Mouse (Mus musculus): ENCODE results near the gene Heatr5b. TPM values are rescaled to one million over a fixed set of nuclear protein-coding genes. Genes with fewer than 3 reads are reported as not detected.
A peak's percentile ranks its signal among the peaks of the same experiment; 100 is the strongest.

Gene Heatr5b
- polyA plus RNA-seq (2016; fragmentation: Nextera tagmentation; extraction: Ambion mirVana): 20.6 TPM in 2 replicates

DNA sequence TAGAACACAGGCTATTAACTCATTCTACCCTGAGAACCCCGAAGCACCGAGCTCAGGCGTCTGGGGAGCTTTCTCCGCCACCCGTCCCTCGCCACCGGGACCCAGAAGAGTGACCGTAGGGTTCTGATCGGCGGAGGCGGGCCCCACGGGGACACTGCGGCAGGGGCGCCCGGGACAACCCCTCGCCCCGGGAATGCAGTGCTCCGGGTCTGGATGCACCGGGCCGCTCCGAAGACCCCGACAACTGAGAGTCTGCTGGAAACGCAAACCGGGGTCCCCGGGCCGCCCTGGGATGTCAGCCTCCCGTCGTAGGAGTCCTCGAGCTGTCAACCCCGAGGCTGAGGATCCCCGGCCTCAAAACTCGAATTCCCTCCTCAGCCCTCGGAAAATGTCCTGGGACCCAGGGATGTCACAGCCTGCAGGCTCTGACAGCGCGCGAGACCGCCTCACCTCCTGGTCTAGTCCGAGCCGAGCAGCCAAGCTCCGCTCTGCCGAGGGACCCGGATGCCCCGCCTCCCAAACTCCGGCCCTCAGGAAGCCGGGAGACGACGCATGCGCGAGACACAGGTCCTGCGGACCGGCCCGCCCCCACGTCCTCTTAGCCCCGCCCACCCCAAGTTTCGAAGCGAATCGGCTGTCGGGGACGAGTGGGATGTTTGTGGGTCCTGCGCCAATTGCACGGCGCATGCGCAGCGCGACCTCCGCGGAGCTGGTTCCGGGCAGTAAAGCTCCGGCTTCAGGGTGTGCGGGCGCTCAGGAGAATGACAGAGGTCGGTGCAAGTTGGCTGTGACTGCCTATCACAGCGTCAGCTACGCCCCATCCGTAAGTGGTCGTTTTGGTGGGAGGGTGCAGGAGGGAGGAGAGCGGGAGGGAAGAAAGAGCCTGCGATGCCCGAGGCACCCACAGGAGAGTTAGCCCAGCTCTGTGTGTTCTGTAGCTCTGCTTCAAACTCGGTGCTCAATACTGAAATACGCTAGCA is at the start of gene Heatr5b, which contains the start of gene Gpatch11:
Heatr5b (minus strand) TSS at position 509 of the 980 bp plus-strand sequence.
Gpatch11 (plus strand) TSS at position 712 of the 980 bp plus-strand sequence.
- Histone ChIP-seq H3K27me3 (no peaks in the 10 kb centered on the region), H3K9ac (peak within 1 kb of the TSS; percentile 87), H3K4me1 (peaks cover 9% of the 10 kb centered on the region), H3K4me2 (peak within 1 kb of the TSS; percentile 78), H3K27ac (peak within 1 kb of the TSS; percentile 91), H3K9me3 (no peaks in the 10 kb centered on the region), H3K4me3 (replicated peaks) (peak within 1 kb of the TSS; percentile 83), H3K36me3 (replicated peaks) (peaks cover 24% of the 10 kb centered on the region)
- peak; percentile 99 for ATAC-seq (ENCODE audit: low FRiP score)
- under 1% methylated on average over 81 of the region's 81 CpGs for WGBS

DNA sequence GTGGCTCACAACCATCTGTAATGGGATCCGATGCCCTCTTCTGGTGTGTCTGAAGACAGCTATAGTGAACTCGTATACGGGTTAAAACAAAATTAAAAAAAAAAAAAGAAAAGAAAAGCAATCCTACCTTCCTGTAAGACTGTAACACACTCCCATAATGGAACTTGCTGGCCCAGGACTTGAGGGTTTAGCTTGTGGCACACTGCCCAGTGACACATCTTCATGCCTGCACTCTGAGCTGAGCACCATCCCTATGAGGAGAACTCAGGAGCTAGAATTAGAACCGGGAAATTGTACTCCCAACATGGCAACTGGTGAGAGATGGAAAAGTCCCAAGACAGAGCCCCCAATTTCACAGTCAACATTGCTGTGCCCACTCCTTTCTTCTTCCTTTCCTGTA is 48.1 kb upstream of the Heatr5b start:
- no peak overlapping the region for H3K4me2 ChIP-seq
- WGBS: 93% methylated on average over 4 of the region's 4 CpGs
- peaks cover 16% of the 10 kb centered on the region for H3K4me1 ChIP-seq
- no peaks in the 10 kb centered on the region for H3K27me3 ChIP-seq
- no peak overlapping the region for H3K27ac ChIP-seq
- H3K9me3 ChIP-seq: no peaks in the 10 kb centered on the region
- no peaks in the 10 kb centered on the region for H3K36me3 ChIP-seq (replicated peaks)
- ATAC-seq (ENCODE audit: low FRiP score): no peak
- H3K9ac ChIP-seq: no peak overlapping the region
- H3K4me3 ChIP-seq (replicated peaks): no peak overlapping the region

DNA sequence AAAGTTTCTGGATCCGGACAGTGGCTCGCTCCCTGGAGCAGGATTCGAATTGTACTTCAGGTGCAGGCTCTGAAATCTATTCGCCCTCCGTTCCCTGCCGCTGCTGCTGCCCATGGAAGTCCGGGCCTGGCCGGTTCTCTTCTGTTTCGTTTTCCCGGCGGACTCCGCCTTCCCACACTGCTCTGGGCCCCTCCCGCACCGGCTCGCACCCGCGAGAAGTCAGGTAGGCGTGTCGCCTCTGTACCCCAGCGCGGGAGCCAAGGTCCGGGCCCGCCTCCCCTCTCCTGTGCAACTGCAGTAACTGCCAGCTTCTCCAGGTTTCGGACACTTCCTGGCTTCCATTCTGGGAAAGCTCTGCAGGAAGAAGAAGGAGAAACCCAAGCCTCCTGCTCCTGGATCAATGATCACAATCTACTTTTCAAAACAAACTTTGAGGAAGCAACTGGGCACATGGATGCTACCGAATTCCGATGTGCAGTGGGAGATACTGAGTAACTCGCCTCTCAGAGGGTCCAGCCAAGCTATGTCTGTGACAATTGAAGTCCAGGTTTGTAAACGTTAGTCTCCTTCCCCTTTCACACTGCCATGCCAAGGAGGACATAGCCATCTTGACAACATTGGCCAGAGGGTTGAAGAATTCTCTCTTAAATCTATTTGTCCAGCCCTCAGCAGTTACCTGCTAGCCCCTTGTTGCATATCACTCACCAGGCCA is 47.4 kb upstream of the Heatr5b start, which contains the start of gene Eif2ak2:
Eif2ak2 (minus strand) TSS at position 173 of the 712 bp plus-strand sequence.
- H3K36me3 ChIP-seq (replicated peaks): peaks cover 3% of the 10 kb centered on the region; the same call in 1 of the 2 replicates
- H3K4me1 ChIP-seq: peaks cover 16% of the 10 kb centered on the region
- H3K9me3 ChIP-seq: no peaks in the 10 kb centered on the region
- H3K4me3 ChIP-seq (replicated peaks): peak within 1 kb of the TSS; percentile 45
- no peaks in the 10 kb centered on the region for H3K27me3 ChIP-seq
- 3% methylated on average over 28 of the region's 28 CpGs for WGBS
- H3K4me2 ChIP-seq: peak within 1 kb of the TSS; percentile 64
- H3K27ac ChIP-seq: 0 out of 2 replicates have a peak within 1 kb of the TSS, but pooled peaks have one; percentile 0
- peak; percentile 91 for ATAC-seq (ENCODE audit: low FRiP score)
- H3K9ac ChIP-seq: peak within 1 kb of the TSS; percentile 47

DNA sequence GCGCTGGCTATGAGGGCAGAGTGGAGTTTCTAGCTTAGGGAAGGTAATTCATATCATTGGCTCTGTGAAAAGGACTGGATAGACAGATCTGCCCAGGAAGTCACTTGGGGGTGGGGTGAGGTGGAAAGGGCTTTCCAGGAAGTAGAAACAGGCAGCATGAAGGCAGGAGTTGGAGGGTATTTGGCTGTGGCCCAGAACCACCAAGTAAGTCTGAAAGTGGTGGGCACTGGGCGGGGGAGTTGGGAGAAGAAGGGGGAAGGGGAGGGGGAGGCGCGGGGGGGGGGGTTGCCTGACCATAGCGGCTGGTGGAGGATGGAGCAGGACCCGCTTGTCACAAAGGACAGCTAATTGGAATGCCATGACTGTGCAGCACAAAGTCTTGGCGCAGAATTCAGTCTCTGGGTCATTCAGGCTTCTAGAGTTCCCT is 46.7 kb upstream of the Heatr5b start:
- peak; percentile 73 for ATAC-seq (ENCODE audit: low FRiP score)
- H3K9me3 ChIP-seq: no peaks in the 10 kb centered on the region
- WGBS: 12% methylated on average over 6 of the region's 7 CpGs
- H3K4me2 ChIP-seq: peak overlapping the region; percentile 64
- peak overlapping the region; percentile 45 for H3K4me3 ChIP-seq (replicated peaks)
- 0 out of 2 replicates have a peak overlapping the region, but pooled peaks have one; percentile 0 for H3K27ac ChIP-seq
- H3K4me1 ChIP-seq: peaks cover 16% of the 10 kb centered on the region
- peaks cover 3% of the 10 kb centered on the region; the same call in 1 of the 2 replicates for H3K36me3 ChIP-seq (replicated peaks)
- no peaks in the 10 kb centered on the region for H3K27me3 ChIP-seq
- H3K9ac ChIP-seq: peak overlapping the region; percentile 47

DNA sequence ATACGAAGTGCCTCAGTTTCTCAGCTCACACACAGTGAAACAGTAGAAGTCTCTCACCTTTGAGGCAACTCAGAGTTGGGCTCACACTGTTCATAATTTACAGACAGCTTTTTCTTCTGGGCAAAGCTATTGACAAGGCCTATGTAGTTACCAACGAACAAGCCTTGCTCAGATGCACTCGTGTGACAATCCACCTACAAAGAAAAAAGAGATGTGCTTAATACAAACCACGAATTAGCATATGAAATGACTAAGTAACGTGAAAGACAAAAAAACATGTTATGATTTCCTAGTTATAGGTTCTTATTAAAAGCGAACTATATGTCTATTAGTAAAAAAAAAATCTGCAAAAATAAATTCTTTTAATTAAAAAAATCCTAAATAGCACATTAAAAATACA is 38.7 kb upstream of the Heatr5b start:
- no peaks in the 10 kb centered on the region for H3K4me1 ChIP-seq
- WGBS: 90% methylated on average over 6 of the region's 6 CpGs
- ATAC-seq (ENCODE audit: low FRiP score): no peak
- H3K9me3 ChIP-seq: no peaks in the 10 kb centered on the region
- H3K36me3 ChIP-seq (replicated peaks): peaks cover 6% of the 10 kb centered on the region; the same call in 1 of the 2 replicates
- no peak overlapping the region for H3K9ac ChIP-seq
- H3K4me3 ChIP-seq (replicated peaks): no peak overlapping the region
- no peak overlapping the region for H3K4me2 ChIP-seq
- no peaks in the 10 kb centered on the region for H3K27me3 ChIP-seq
- H3K27ac ChIP-seq: no peak overlapping the region

DNA sequence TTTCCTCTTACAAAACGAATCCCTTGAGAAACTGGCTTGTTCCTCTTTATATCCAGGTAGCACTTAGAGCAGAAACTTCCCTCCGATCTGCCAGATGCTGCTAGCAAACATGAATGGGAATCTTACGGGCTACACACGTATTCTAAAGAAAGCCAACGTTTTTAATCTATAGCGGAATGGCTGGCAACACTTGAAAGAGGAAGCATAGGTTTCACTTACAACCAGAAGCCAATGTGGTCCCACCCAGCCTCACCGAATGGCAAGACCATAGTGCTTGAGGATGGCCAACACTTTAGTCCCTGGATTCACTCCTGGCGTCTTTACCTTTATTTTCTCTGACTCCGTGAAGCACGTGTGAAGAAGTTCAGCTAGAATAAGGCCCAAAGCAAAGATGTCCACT is 21.1 kb upstream of the Heatr5b start:
- ATAC-seq (ENCODE audit: low FRiP score): no peak
- 90% methylated on average over 10 of the region's 10 CpGs for WGBS
- Histone ChIP-seq H3K4me1 (no peaks in the 10 kb centered on the region), H3K27ac (no peak overlapping the region), H3K36me3 (replicated peaks) (peaks cover 11% of the 10 kb centered on the region), H3K9ac (no peak overlapping the region), H3K4me3 (replicated peaks) (no peak overlapping the region), H3K27me3 (no peaks in the 10 kb centered on the region), H3K9me3 (no peaks in the 10 kb centered on the region), H3K4me2 (no peak overlapping the region)

DNA sequence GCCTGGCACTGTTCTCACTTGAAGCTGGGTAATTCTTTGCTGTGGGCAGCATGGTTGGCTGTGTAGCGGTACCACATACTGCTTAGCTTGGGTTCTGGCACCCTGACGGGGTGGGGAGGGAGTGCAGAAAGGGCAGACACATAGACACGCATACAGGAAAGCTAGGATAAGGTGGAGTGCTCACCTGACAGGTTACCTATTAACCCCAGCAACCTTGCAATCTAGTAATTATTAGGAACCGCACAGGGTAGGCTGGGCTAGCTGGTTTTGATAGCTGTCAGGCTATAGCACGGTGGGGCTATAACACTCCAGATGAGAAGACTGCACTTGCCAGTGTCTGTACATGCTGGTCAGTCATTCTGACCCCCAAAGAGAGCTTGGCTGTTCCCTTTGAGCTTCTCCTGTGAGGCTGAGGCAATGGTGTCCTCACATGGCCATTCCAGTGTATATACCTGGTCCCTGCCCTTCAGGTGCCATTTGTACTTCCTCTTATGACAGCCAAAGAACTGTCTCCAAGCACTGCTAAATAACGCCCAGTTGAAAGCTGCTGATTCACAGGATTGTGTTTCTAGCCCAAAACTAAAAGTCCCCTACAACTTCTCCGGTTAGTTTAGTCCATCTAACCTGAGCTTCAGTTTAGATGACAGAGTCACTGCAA is 7.2 kb upstream of the Heatr5b start:
- Histone ChIP-seq H3K27me3 (no peaks in the 10 kb centered on the region), H3K36me3 (replicated peaks) (peaks cover 77% of the 10 kb centered on the region)
- 91% methylated on average over 7 of the region's 7 CpGs for WGBS

DNA sequence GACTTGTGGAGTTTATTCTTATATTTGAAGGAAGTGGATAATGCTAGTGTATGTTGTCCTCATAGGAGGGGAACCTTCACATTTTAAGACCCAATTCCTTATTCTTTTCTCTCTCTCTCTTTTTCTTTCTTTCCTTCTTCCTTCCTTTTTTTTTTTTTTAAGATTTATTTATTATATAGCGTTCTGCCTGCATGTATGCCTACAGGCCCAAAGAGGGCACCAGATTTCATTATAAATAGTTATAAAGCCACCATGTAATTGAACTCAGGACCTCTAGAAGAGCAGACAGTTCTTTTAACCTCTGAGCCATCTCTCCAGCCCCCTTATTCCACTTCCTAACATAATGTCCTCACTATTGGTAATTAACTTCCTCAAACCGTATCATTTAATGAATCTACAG is 892 bp upstream of the Heatr5b start:
- peaks cover 23% of the 10 kb centered on the region for H3K36me3 ChIP-seq (replicated peaks)
- peak overlapping the region; percentile 83 for H3K4me3 ChIP-seq (replicated peaks)
- H3K9ac ChIP-seq: peak overlapping the region; percentile 54
- no peak for ATAC-seq (ENCODE audit: low FRiP score)
- H3K27me3 ChIP-seq: no peaks in the 10 kb centered on the region
- WGBS: 31% methylated on average over 2 of the region's 2 CpGs
- H3K27ac ChIP-seq: peak overlapping the region; percentile 91; the same call in 1 of the 2 replicates
- H3K4me1 ChIP-seq: peaks cover 9% of the 10 kb centered on the region
- no peaks in the 10 kb centered on the region for H3K9me3 ChIP-seq
- peak overlapping the region; percentile 78 for H3K4me2 ChIP-seq

More for the DNA sequence above, 7.2 kb upstream of the Heatr5b start:
- no peak overlapping the region for H3K4me2 ChIP-seq
- H3K9ac ChIP-seq: no peak overlapping the region
- no peak overlapping the region for H3K27ac ChIP-seq
- H3K9me3 ChIP-seq: no peaks in the 10 kb centered on the region
- no peak overlapping the region for H3K4me3 ChIP-seq (replicated peaks)
- ATAC-seq (ENCODE audit: low FRiP score): no peak
- H3K4me1 ChIP-seq: no peaks in the 10 kb centered on the region

DNA sequence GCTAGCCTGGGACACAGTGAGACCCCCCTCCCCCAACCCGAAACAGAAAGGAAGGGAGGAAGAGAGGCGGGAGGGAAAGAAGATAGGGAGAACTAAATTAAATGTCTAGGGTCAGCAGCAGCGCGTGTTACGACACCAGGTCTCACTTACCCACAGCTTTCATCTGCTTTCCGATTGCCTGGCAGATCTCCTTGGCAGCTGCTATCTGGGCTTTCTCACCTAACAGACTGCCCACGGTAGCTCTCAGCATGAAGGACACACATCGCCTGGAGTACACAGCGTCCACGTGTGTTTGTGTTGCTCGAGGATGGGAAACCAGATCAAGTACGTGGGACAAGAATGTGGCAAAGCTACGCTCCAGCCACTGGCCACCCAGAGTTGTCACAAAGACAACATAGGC is 10.8 kb downstream of the Heatr5b start:
- no peak overlapping the region for H3K4me3 ChIP-seq (replicated peaks)
- H3K9ac ChIP-seq: no peak overlapping the region
- H3K36me3 ChIP-seq (replicated peaks): peaks cover 54% of the 10 kb centered on the region
- no peaks in the 10 kb centered on the region for H3K4me1 ChIP-seq
- H3K27me3 ChIP-seq: no peaks in the 10 kb centered on the region
- 92% methylated on average over 13 of the region's 13 CpGs for WGBS
- H3K27ac ChIP-seq: no peak overlapping the region
- no peak overlapping the region for H3K4me2 ChIP-seq
- H3K9me3 ChIP-seq: no peaks in the 10 kb centered on the region
- ATAC-seq (ENCODE audit: low FRiP score): no peak

DNA sequence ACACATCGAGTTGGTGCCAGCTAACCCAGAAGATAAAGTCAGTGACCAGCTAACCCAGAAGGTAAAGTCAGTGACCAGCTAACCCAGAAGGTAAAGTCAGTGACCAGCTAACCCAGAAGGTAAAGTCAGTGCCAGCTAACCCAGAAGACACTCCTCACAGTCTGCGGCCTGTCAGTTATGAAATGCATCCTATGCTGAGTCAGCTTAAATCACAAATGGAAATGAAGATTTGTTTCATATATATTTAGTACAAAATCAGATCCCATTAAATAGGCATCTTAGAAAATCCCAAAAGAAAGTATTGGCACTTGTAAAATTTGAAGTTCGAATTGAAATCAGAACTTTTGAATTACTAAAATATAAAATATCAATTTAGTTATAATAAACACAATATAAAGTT is 25.6 kb downstream of the Heatr5b start:
- Histone ChIP-seq H3K9ac (no peak overlapping the region), H3K4me3 (replicated peaks) (no peak overlapping the region), H3K36me3 (replicated peaks) (peaks cover 33% of the 10 kb centered on the region), H3K4me1 (no peaks in the 10 kb centered on the region), H3K9me3 (no peaks in the 10 kb centered on the region), H3K27ac (no peak overlapping the region), H3K4me2 (no peak overlapping the region), H3K27me3 (no peaks in the 10 kb centered on the region)
- no peak for ATAC-seq (ENCODE audit: low FRiP score)
- WGBS: 95% methylated on average over 3 of the region's 3 CpGs

DNA sequence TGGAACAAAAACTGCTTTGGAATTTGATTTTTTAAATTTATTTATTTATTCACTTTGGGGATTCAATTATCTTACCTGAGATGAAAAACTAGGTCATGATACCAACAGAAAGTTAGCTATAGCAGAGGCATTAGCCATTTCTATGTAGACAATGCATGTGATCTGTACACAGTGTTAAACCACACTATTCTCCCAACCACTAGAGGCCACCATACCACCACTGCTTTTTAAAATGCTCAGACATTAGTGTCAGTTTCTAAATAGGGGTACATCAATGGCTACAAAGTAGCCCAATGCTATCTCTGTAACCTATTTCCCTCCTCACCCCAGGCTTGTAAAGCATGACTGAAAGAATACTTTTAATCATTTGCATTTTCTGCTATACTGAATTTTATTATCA is 26.1 kb downstream of the Heatr5b start:
- ATAC-seq (ENCODE audit: low FRiP score): 0 out of 2 replicates have a peak, but pooled peaks have one; percentile 53
- Histone ChIP-seq H3K4me1 (no peaks in the 10 kb centered on the region), H3K27ac (no peak overlapping the region), H3K9me3 (no peaks in the 10 kb centered on the region), H3K36me3 (replicated peaks) (peaks cover 32% of the 10 kb centered on the region), H3K4me3 (replicated peaks) (no peak overlapping the region), H3K4me2 (no peak overlapping the region), H3K27me3 (no peaks in the 10 kb centered on the region), H3K9ac (no peak overlapping the region)
